Mouse (Mus musculus): Measurements from ENCODE around the gene Stk24.

The Stk24 gene

GRCm38 (mm10) chr14:121236736-121237135 lies 143.1 kb downstream of the Stk24 start:
- in situ Hi-C loops (cut with MboI, MseI): no loop called here

Data from T-helper 17 cell (primary cell).